Mouse (Mus musculus) thymus, adult 2 months (tissue): ENCODE results near the gene Lime1. TPM values are rescaled to one million over a fixed set of nuclear protein-coding genes. Genes with fewer than 3 reads are reported as not detected.

Experiments used
- DNase-seq: peaks from one replicate; pipeline ENCODE4 v3.0.0; 2021
- H3K27ac ChIP-seq: fragments of 200-500 bp; 2 replicates; pipeline ENCODE4 v1.5.1; 2012; ENCODE audit warnings: low read length, control low read depth; ENCODE audit not compliant: control insufficient read depth, insufficient read depth
- H3K27me3 ChIP-seq: fragments of 200-500 bp; 2 replicates; pipeline ENCODE4 v1.6.1; 2012; ENCODE audit warnings: mild to moderate bottlenecking, low read length, moderate library complexity, mixed read lengths; ENCODE audit not compliant: control insufficient read depth, insufficient read depth
- H3K36me3 ChIP-seq: fragments of 200-500 bp; 2 replicates; pipeline ENCODE4 v1.6.1; 2012; ENCODE audit warnings: mild to moderate bottlenecking, low read length, moderate library complexity; ENCODE audit not compliant: control insufficient read depth, insufficient read depth
- H3K4me1 ChIP-seq: fragments of 200-500 bp; replicated peaks from 2 replicates; pipeline ENCODE4 v1.6.1; 2012; ENCODE audit warnings: low read length; ENCODE audit not compliant: control insufficient read depth, insufficient read depth
- H3K4me3 ChIP-seq: fragments of 200-500 bp; 2 replicates; pipeline ENCODE4 v1.5.1; 2012; ENCODE audit warnings: mild to moderate bottlenecking, low read length, control low read depth, moderate library complexity; ENCODE audit not compliant: control insufficient read depth, insufficient read depth
- CTCF ChIP-seq: fragments of 200-500 bp; IDR thresholded peaks from 2 replicates; pipeline ENCODE4 v1.5.1; 2012; ENCODE audit warnings: mild to moderate bottlenecking, control low read depth, low read length, moderate library complexity, borderline replicate concordance; ENCODE audit not compliant: control insufficient read depth, poor library complexity, insufficient read depth; ENCODE audit errors: extremely low read depth
- POLR2A ChIP-seq: fragments of 200-500 bp; IDR thresholded peaks from 2 replicates; pipeline ENCODE4 v1.6.1; 2012; ENCODE audit warnings: mild to moderate bottlenecking, low read length, control low read depth, moderate library complexity; ENCODE audit not compliant: control insufficient read depth, poor library complexity, insufficient read depth; ENCODE audit errors: extremely low read depth
- WGBS: fragments of 180-500 bp; shearing (Covaris S2); methylation state at CpG from one replicate; pipeline ENCODE4 v1.1.7; 2018; 5-methylcytosine and 5-hydroxymethylcytosine counted together
- polyA plus RNA-seq: library from polyadenylated mRNA; depleted of rRNA; stranded (reverse); fragments of >200 nt; gene quantifications from 2 replicates; pipeline ENCODE4 v1.2.3, GENCODE M21; 2012; rRNA removed

Lime1 gene
- polyA plus RNA-seq, 1 experiment: 268 TPM

DNA sequence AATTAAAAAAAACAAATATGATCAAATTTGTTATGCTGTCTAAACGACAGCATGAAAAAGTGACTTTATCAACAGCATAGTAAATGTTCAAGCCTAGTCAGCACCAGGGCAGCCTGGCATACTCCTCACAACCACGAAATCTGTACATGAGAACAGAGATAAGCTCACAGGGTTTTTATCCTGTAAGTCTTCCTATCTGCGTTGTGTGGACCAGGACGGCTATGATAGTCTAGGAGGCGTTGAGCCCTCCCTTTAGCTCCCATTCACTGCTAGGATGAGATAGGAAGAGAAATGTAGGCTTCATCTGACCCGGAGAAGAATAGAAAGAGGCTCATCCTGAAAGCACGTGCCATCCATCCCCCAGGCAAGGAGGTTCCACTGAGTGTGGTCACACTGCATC lies 39.5 kb downstream of the Lime1 start:
- no peaks in the 10 kb centered on the region for H3K4me1 ChIP-seq
- no peak for TF ChIP-seq CTCF
- TF ChIP-seq POLR2A: no peak
- no peaks in the 10 kb centered on the region for H3K27me3 ChIP-seq
- H3K27ac ChIP-seq: no peak overlapping the region
- H3K4me3 ChIP-seq: no peak overlapping the region
- 91% methylated on average over 7 of the region's 7 CpGs for WGBS
- no peak for DNase-seq
- H3K36me3 ChIP-seq: no peaks in the 10 kb centered on the region

DNA sequence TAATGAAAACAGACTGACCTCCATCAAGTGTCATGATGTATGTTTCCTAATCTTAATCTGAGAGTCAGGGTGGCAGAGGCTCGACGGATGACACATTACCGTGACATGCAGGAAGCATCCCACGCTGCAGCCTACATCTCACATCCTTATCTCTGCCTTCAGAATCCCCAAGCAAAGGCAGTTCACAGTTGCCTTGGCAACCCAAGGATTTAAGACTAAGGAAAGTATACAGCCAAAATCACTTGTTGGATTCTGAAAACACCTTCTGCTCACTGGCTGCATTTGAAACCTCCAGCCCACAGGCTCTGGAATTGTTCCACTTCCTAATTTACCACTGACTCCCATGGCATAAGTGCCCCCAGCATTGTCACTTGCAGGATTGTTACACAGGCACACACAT lies 40.5 kb downstream of the Lime1 start:
- no peak overlapping the region for H3K27ac ChIP-seq
- no peaks in the 10 kb centered on the region for H3K36me3 ChIP-seq
- H3K27me3 ChIP-seq: no peaks in the 10 kb centered on the region
- no peak for DNase-seq
- TF ChIP-seq POLR2A (no peak), CTCF (no peak)
- 93% methylated on average over 4 of the region's 4 CpGs for WGBS
- no peaks in the 10 kb centered on the region for H3K4me1 ChIP-seq
- no peak overlapping the region for H3K4me3 ChIP-seq

DNA sequence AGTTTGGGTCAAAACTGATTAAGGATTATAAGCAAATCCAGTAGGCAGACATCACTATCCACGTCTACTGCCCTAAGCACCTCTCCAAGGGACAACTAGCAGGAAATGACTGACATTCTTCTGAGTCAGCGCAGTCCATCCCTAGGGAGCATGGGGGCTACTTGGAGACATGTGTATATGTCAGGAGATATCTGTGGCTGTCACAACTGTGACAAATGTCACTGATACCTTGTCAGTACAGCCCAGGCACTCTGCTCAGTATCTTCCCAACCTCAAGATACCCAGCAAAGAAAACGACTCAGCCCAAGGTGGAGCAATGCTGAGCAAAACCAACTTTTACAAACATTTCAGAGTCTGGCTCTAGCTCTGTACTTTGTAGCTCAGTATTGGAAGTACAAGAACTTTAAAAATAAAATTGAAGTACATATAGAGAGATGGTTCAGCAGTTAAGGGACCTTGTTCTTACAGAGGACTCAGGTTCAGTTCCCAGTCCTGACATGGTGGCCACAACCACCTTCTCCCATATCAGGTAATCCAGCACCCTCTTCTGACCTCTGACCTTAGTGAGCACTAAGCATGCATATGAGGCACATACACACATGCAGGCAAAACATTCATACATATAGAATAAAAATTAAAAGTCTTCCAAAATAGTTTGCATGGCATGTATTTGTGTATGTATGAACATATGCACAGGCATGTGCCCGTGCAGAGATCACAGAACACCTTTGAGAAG lies 41.2 kb downstream of the Lime1 start:
- no peak for DNase-seq
- no peak overlapping the region for H3K4me3 ChIP-seq
- no peaks in the 10 kb centered on the region for H3K4me1 ChIP-seq
- WGBS: 85% methylated on average over 4 of the region's 4 CpGs
- no peak overlapping the region for H3K27ac ChIP-seq
- H3K27me3 ChIP-seq: no peaks in the 10 kb centered on the region
- H3K36me3 ChIP-seq: no peaks in the 10 kb centered on the region
- TF ChIP-seq POLR2A (no peak), CTCF (no peak)

DNA sequence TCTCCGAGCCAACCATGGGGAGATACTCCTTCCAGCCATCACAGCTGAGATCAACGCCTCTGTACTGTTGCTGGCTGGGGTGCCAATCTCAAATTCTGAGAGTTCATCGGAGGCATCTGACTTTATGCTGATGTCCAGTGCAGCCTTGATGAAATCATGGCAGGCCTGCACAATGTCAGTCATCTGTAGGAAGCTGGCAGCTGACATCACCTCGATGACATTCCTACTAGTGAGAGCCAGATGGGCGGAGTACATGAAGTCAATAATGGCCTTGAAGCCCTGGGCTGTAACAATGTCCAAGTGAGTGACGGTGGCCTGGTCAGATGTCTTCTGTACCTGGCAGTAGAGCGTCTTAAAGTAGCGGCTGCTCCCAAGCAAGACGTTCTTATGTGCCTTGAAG lies 44.0 kb downstream of the Lime1 start:
- H3K4me1 ChIP-seq: no peaks in the 10 kb centered on the region
- no peak for TF ChIP-seq POLR2A
- TF ChIP-seq CTCF: no peak
- WGBS: 93% methylated on average over 9 of the region's 9 CpGs
- no peak overlapping the region for H3K4me3 ChIP-seq
- no peak overlapping the region for H3K27ac ChIP-seq
- H3K27me3 ChIP-seq: no peaks in the 10 kb centered on the region
- DNase-seq: no peak
- no peaks in the 10 kb centered on the region for H3K36me3 ChIP-seq

Other genes starting within 250 kb of the Lime1 start
- gene Kcnq2, start 244.8 kb upstream of the Lime1 start, polyA plus RNA-seq: 0.24 and 0.32 TPM in 2 replicates
- 2.7 and 42.5 TPM in 2 replicates for gene Eef1a2, start 223.1 kb upstream of the Lime1 start, polyA plus RNA-seq
- gene Ppdpf, start 192.8 kb upstream of the Lime1 start, polyA plus RNA-seq: 191 and 219 TPM in 2 replicates
- gene Ptk6, start 177.3 kb upstream of the Lime1 start, polyA plus RNA-seq: 0.22 and 0.32 TPM in 2 replicates
- 0.71 and 0.86 TPM in 2 replicates for gene Srms, start 166.9 kb upstream of the Lime1 start, polyA plus RNA-seq
- 0.85 and 0.88 TPM in 2 replicates for gene Fndc11, start 160.1 kb upstream of the Lime1 start, polyA plus RNA-seq
- gene Helz2, start 138.1 kb upstream of the Lime1 start, polyA plus RNA-seq: 106 and 116 TPM in 2 replicates
- 60.8 and 62.4 TPM in 2 replicates for gene Gmeb2, start 92.0 kb upstream of the Lime1 start, polyA plus RNA-seq
- gene Stmn3, start 65.6 kb upstream of the Lime1 start, polyA plus RNA-seq: 0.15 TPM in 1 of 2 replicates, not detected in the other
- 110 and 119 TPM in 2 replicates for gene Rtel1, start 60.3 kb upstream of the Lime1 start, polyA plus RNA-seq
- 87.6 and 91.9 TPM in 2 replicates for gene Zgpat, start 15.2 kb upstream of the Lime1 start, polyA plus RNA-seq
- gene Arfrp1, start 14.7 kb upstream of the Lime1 start, polyA plus RNA-seq: 60.9 and 69.6 TPM in 2 replicates
- 4.8 and 5.3 TPM in 2 replicates for gene Zbtb46, start 79.3 kb downstream of the Lime1 start, polyA plus RNA-seq
- gene Abhd16b, start 113.1 kb downstream of the Lime1 start, polyA plus RNA-seq: 0.13 and 0.16 TPM in 2 replicates
- 54.2 and 54.7 TPM in 2 replicates for gene Tpd52l2, start 117.1 kb downstream of the Lime1 start, polyA plus RNA-seq
- 140 and 146 TPM in 2 replicates for gene Dnajc5, start 140.4 kb downstream of the Lime1 start, polyA plus RNA-seq
- 266 and 327 TPM in 2 replicates for gene Uckl1, start 204.8 kb downstream of the Lime1 start, polyA plus RNA-seq
- gene Prpf6, start 211.8 kb downstream of the Lime1 start, polyA plus RNA-seq: 22.2 and 22.5 TPM in 2 replicates
- 87.6 and 89.1 TPM in 2 replicates for gene Zfp512b, start 212.7 kb downstream of the Lime1 start, polyA plus RNA-seq
- gene Samd10, start 219.1 kb downstream of the Lime1 start, polyA plus RNA-seq: 26.5 and 29.0 TPM in 2 replicates